Mouse (Mus musculus) liver, embryonic 14.5 days (tissue): Measurements from ENCODE around the gene Chtop.

ENCODE experiments used
- CTCF ChIP-seq: IDR thresholded peaks from 2 replicates; pipeline ENCODE4 v1.5.1; 2016; ENCODE audit warnings: antibody characterized with exemption, low read depth, control low read depth
- EP300 ChIP-seq: IDR thresholded peaks from 2 replicates; pipeline ENCODE4 v1.6.1; 2016; ENCODE audit warnings: antibody characterized with exemption, low read depth

GRCm38 (mm10) chr3:90475831-90476611 is 33.3 kb downstream of the Chtop start, which contains the start of gene Ilf2:
- TF ChIP-seq CTCF (peak; percentile 73), EP300 (peak; percentile 54)
